Mouse (Mus musculus) liver, adult 10 weeks (tissue): Measurements from ENCODE around the gene Wdr41. TPM values are rescaled to one million over a fixed set of nuclear protein-coding genes. Genes with fewer than 3 reads are reported as not detected.

ENCODE experiments used
- polyA plus RNA-seq: library from polyadenylated mRNA; stranded (reverse); fragments of 350-450 nt; fragmentation: Illumina TruSeq; extraction: RNeasy Lipid Tissue Mini Kit (QIAGEN cat#74804); gene quantifications from one replicate; pipeline ENCODE4 v1.2.3, GENCODE M21; 2014; ENCODE audit warnings: low read depth, low replicate concordance

Wdr41 gene
- 10.4 TPM for polyA plus RNA-seq

DNA sequence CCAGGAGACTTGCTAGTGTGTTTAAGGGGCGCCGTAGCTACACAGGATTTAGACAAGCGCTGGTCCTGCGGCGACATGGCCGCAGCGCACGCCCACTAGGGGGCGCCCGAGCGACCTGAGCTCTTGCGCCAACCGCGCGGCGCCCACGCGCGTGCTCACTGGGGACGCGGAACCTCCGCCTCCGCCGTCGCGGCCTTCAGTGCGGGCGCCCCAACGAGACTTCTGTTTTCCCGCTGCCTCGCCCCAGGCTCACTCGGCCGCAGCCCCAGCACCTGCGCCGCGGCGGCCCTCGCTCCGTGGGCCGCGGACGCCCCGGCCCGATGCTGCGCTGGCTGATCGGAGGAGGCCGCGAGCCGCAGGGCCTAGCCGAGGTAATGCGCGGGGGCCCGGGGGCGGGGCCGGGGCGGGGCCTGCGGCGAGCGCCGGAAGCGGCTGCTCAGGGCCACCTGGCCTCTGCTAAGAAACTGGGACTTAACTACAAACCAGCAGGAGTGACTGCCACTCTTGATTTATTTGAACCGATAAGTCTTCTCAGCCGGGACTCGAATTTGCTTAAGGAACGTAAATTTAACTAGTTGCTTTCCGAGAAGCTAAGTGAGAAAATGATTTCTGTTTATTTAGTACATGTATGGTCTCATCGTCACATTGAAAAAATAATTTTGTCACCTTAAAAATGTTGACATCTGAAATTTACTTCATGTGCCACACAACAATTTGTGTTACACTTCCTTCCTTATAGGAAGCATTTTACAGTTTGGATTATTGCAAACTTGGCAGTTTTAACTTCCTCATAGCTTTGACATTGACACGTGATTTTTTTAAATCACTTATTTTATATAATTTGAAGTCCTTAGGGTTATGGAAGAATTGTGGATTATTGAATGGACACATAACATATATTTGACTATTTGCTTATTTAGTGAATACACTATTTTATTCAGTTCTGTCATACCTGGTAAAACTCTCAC is at the start of gene Wdr41:
TSS of gene Wdr41 (plus strand) at position 126 of the 968 bp plus-strand sequence.

Other genes starting within 250 kb of the Wdr41 start
- gene Tbca, start 187.4 kb upstream of the Wdr41 start, polyA plus RNA-seq = 281 TPM
- not detected for gene Otp, start 100.7 kb upstream of the Wdr41 start, polyA plus RNA-seq